Mouse (Mus musculus): ENCODE data around the gene Zmat1.
"Not testable (repeated sequence)": the region's sequence is repeated elsewhere in the genome, so short reads cannot be mapped to it uniquely, and the experiment has no call there.

Zmat1 gene

GRCm38 (mm10) chrX:135008720-135009470 is at the start of gene Zmat1:
TSS of gene Zmat1 (minus strand) at chrX:135009209.
- peak; percentile 94 to 95 for DNase-seq

GRCm38 (mm10) chrX:135053939-135054338 is 44.9 kb upstream of the Zmat1 start:
- not testable (repeated sequence) for DNase-seq

DNA sequence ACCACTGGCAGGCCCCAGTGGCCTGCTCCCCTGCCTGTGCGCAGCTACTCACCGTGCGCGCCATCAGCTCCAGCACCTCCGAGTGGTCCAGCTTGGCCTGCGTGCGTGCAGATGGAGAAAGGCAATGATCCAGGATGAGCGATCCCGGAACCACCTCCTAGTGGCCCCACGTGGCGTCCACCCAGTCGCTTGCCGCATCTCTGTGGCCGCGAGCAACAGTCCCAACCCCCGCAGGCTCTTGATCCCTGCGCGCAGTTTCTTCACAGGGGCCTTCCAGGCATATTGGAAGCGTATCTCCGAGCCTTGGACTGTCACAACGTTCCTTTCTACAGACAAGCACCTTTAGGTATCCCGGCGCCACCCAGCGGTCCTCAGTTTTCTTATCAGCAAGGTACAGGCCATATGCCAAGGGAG is 27.0 kb upstream of the Zmat1 start:
- peak; percentile 3 to 10 for DNase-seq

- DNase-seq = no peak
Observed at GRCm38 (mm10) chrX:135025135-135025534, 16.1 kb upstream of the Zmat1 start.

DNA sequence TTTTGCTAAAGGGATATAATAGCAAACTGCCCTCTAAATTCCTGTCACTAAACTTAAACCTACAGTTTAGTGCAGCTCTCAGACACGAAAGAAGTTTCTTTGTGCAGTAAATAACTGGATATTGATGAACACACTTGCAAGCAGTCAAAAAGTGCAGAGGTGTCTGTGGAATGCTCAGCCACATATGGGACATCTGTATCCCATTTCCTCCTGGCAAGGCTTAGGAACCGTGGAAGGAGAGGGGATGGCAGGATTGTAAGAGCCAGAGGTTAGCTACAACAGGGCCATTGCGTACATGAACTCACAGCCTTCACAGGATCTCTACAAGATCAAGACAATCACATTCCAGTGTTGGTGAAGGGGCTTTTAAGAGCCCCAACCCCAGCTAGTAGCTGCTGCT is 2.4 kb upstream of the Zmat1 start:
- DNase-seq = no peak

GRCm38 (mm10) chrX:135009471-135009815 is 434 bp upstream of the Zmat1 start:
- DNase-seq = no peak

GRCm38 (mm10) chrX:135008021-135008420 is 988 bp downstream of the Zmat1 start:
- peak in 1 of 2 experiments; percentile 32 for DNase-seq

- no peak for DNase-seq
Observed at GRCm38 (mm10) chrX:134964546-134964945, 44.5 kb downstream of the Zmat1 start, which contains the start of gene Nxf2. TSS of gene Nxf2 (minus strand) at chrX:134964754.

- DNase-seq = peak; percentile 47 to 53
Observed at GRCm38 (mm10) chrX:134963305-134964094, 45.5 kb downstream of the Zmat1 start.

DNA sequence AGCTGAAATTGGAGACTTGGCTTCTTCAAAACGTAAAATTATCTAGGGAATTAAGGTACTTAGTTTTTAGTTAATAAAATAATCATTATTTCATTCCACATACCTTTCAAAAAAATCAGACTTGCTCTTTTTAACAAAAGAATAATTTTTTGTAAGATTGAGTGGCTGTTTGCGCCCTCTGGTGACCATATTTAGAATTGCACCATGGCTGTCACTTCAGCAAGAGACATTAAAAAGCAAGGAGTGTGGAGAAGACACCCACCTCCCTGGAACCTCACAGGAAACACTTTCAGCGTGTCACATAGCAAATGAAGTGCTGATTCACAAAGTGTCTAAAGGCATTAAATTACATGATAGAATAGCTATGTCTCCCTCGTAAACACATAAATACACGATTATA is 78.6 kb downstream of the Zmat1 start:
- peak in 1 of 2 experiments; percentile 2 for DNase-seq

- DNase-seq = no peak
Observed at GRCm38 (mm10) chrX:134929927-134930326, 79.1 kb downstream of the Zmat1 start.

DNA sequence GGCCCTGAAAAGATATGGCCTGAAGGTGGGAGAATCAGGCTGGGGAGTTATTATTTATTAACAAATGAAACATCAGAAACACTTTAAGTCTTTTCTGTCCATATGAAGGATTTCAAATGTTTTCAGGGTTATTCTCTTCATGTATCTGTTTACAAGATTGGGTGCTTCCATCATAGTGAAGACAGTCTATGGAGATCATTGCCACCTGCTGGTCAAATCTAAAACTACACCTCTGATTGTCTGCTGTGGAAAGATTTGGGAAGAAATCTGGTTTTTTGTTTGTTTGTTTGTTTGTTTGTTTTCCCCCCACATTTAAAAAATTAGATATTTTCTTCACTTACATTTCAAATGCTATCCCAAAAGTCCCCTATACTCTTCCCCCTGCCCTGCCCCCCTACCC is 84.0 kb downstream of the Zmat1 start:
- peak in 1 of 2 experiments; percentile 10 for DNase-seq

- no peak for DNase-seq
Observed at GRCm38 (mm10) chrX:134923675-134924424, 85.2 kb downstream of the Zmat1 start.
